Mouse (Mus musculus): ENCODE data around the gene Cox15. TPM values are rescaled to one million over a fixed set of nuclear protein-coding genes. Genes with fewer than 3 reads are reported as not detected.

The Cox15 gene
- polyA plus RNA-seq, 1 experiment from 2014 or later, result 11.4 TPM

DNA sequence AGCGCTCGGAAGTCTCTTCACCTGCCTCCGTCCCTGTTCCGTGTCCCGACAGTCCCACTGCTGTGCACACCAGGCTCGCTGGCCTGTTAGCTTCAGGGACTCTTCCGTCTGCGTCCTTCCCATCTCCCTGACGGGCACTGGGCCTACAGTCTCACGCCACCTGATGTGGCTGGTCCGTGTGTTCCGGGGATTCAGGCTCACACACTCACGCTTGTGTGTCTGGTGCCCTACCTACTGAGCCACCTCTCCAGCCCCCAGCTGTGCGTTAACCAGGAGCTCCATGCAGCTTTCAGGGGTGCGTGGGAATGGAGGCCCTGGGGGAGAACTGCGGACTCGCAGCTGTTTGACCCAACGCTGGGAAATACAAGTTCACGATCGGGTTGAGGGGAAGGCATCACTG, 28.6 kb downstream of the Cox15 start:
- no peak overlapping the region for H3K4me2 ChIP-seq (replicated peaks)
- no peaks in the 10 kb centered on the region for H3K9me3 ChIP-seq
- H3K4me1 ChIP-seq, result no peaks in the 10 kb centered on the region
- no peaks in the 10 kb centered on the region for H3K27me3 ChIP-seq
- no peak overlapping the region for H3K9ac ChIP-seq
- no peak overlapping the region for H3K4me3 ChIP-seq
- WGBS, result 92% methylated on average over 20 of the region's 20 CpGs
- no peak overlapping the region for H3K27ac ChIP-seq
- peaks cover 80% of the 10 kb centered on the region for H3K36me3 ChIP-seq
- no peak for ATAC-seq (ENCODE audit: low FRiP score, low read depth)

- H3K4me1 ChIP-seq, result no peaks in the 10 kb centered on the region
- H3K27ac ChIP-seq, result no peak overlapping the region
- 85% methylated on average over 10 of the region's 10 CpGs for WGBS
- no peaks in the 10 kb centered on the region for H3K9me3 ChIP-seq
- no peak for ATAC-seq (ENCODE audit: low FRiP score, low read depth)
- no peaks in the 10 kb centered on the region for H3K27me3 ChIP-seq
- peaks cover 82% of the 10 kb centered on the region for H3K36me3 ChIP-seq
- no peak overlapping the region for H3K4me2 ChIP-seq (replicated peaks)
- H3K4me3 ChIP-seq, result no peak overlapping the region
- H3K9ac ChIP-seq, result no peak overlapping the region
Observed at GRCm38 (mm10) chr19:43723501-43723900, 29.3 kb downstream of the Cox15 start.

GRCm38 (mm10) chr19:43722891-43723290, 29.9 kb downstream of the Cox15 start:
- Histone ChIP-seq H3K4me3 (no peak overlapping the region), H3K9ac (no peak overlapping the region), H3K27ac (no peak overlapping the region), H3K4me1 (no peaks in the 10 kb centered on the region), H3K36me3 (peaks cover 82% of the 10 kb centered on the region), H3K4me2 (replicated peaks) (no peak overlapping the region), H3K27me3 (no peaks in the 10 kb centered on the region), H3K9me3 (no peaks in the 10 kb centered on the region)
- 74% methylated on average over 8 of the region's 8 CpGs for whole genome bisulfite sequencing
- ATAC-seq (ENCODE audit: low FRiP score, low read depth), result no peak

- no peak overlapping the region for H3K4me3 ChIP-seq
- no peaks in the 10 kb centered on the region for H3K27me3 ChIP-seq
- H3K9me3 ChIP-seq, result no peaks in the 10 kb centered on the region
- 93% methylated on average over 11 of the region's 11 CpGs for WGBS
- H3K9ac ChIP-seq, result no peak overlapping the region
- H3K4me1 ChIP-seq, result no peaks in the 10 kb centered on the region
- no peak overlapping the region for H3K27ac ChIP-seq
- peaks cover 68% of the 10 kb centered on the region for H3K36me3 ChIP-seq
- no peak overlapping the region for H3K4me2 ChIP-seq (replicated peaks)
- ATAC-seq (ENCODE audit: low FRiP score, low read depth), result no peak
Observed at GRCm38 (mm10) chr19:43720061-43720460, 32.7 kb downstream of the Cox15 start.

DNA sequence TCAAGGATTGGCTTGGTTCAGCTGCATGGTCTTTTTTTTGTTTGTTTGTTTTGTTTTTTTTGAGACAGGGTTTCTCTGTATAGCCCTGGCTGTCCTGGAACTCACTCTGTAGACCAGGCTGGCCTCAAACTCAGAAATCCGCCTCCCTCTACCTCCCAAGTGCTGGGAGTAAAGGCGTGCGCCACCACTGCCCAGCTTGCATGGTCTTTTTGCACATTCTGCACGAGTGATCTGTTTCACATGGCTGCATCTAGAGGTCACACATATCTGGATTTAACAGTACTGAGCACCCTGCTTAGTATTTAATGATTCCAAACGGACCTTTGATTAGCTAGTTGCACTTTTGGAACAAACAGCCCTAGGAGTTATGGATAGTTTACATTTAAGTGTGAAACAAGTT, 40.8 kb downstream of the Cox15 start:
- Histone ChIP-seq H3K27ac (no peak overlapping the region), H3K4me3 (no peak overlapping the region), H3K4me2 (replicated peaks) (no peak overlapping the region), H3K4me1 (no peaks in the 10 kb centered on the region), H3K27me3 (no peaks in the 10 kb centered on the region), H3K9ac (no peak overlapping the region), H3K9me3 (no peaks in the 10 kb centered on the region), H3K36me3 (peaks cover 50% of the 10 kb centered on the region)
- 81% methylated on average over 5 of the region's 5 CpGs for WGBS
- no peak for ATAC-seq (ENCODE audit: low FRiP score, low read depth)

DNA sequence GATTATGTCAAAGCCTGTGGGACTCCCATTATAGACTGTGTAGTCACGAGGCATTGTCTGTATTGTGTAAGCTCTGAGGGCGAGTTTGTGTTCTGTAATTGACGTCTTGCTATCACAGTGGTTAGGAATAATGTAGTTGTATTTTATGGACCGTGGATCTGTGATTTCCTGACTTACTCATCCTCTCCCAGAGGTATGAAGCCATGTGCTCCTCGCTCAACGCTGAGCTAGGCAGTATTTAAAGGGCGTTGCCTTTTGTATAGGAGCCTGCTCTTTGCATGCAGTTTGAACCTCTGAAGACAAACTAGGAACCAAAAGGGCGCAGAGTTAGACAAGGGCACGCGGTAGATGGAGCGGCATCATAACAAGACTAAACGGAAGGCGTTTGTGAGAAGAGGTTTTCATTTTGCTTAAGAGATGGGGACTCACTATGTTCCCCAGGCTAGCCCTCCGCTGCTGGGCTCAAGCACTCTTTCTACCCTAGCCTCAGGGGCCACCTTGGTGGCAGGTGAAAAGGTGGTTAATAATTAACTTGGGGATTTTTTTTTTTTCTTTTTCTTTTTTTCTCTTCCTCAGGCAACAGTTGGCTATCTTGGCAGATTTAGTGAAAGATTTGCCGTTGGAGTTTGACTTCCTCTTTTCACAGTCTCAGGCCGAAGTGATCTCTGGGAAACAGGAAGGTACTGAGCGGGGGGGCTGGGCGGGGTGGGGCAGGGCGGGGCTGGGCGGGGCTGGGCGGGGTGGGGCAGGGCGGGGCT, 41.5 kb downstream of the Cox15 start:
- H3K27ac ChIP-seq, result no peak overlapping the region
- H3K27me3 ChIP-seq, result no peaks in the 10 kb centered on the region
- no peaks in the 10 kb centered on the region for H3K4me1 ChIP-seq
- H3K9ac ChIP-seq, result no peak overlapping the region
- H3K36me3 ChIP-seq, result peaks cover 55% of the 10 kb centered on the region
- H3K4me3 ChIP-seq, result no peak overlapping the region
- ATAC-seq (ENCODE audit: low FRiP score, low read depth), result no peak
- H3K4me2 ChIP-seq (replicated peaks), result no peak overlapping the region
- H3K9me3 ChIP-seq, result no peaks in the 10 kb centered on the region
- 67% methylated on average over 19 of the region's 22 CpGs for WGBS

GRCm38 (mm10) chr19:43709317-43709716, 43.5 kb downstream of the Cox15 start:
- Histone ChIP-seq H3K36me3 (peaks cover 61% of the 10 kb centered on the region), H3K27me3 (no peaks in the 10 kb centered on the region)

GRCm38 (mm10) chr19:43708206-43708605, 44.6 kb downstream of the Cox15 start:
- Histone ChIP-seq H3K9ac (no peak overlapping the region), H3K36me3 (peaks cover 61% of the 10 kb centered on the region), H3K9me3 (no peaks in the 10 kb centered on the region), H3K27ac (no peak overlapping the region), H3K4me1 (no peaks in the 10 kb centered on the region), H3K4me3 (no peak overlapping the region), H3K27me3 (no peaks in the 10 kb centered on the region), H3K4me2 (replicated peaks) (no peak overlapping the region)
- WGBS, result 65% methylated on average over 7 of the region's 7 CpGs
- no peak for ATAC-seq (ENCODE audit: low FRiP score, low read depth)

More at GRCm38 (mm10) chr19:43709317-43709716, 43.5 kb downstream of the Cox15 start:
- no peaks in the 10 kb centered on the region for H3K4me1 ChIP-seq
- no peak overlapping the region for H3K27ac ChIP-seq
- H3K9ac ChIP-seq, result no peak overlapping the region
- 87% methylated on average over 8 of the region's 8 CpGs for WGBS
- ATAC-seq (ENCODE audit: low FRiP score, low read depth), result no peak
- H3K4me2 ChIP-seq (replicated peaks), result no peak overlapping the region
- no peaks in the 10 kb centered on the region for H3K9me3 ChIP-seq
- H3K4me3 ChIP-seq, result no peak overlapping the region

DNA sequence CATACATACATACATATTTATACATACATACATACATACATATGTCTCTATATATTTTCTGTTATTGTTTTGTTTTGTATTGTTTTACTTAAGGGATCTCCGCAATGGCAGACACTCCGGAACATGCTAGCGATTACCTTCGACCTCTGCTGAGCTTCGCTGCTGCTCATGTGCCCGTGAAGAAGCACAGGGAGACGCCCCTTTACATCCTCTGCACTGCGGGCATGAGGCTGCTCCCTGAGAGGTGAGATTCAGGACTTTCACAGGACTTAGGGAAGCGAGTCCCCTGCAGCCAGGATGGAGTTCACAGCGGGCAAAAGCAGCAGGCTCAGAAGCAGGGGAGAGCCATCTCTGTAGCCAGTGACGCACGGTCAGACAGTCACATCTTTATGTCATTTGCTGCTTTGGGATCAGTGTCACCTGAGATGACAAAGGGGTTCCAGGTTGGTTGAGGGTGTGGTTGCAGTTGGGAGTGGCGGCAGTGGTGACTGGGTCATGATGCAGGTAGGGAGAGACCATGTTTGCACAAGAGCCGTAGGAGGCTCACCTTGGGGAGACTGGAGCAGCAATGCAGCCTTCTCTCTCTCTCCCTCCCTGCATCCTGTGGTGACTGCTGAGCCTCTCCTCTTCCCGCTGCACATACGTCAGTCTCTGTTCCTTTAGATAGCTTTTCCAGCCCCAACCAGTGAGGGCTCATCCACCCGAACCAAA, 47.9 kb downstream of the Cox15 start:
- H3K27me3 ChIP-seq, result no peaks in the 10 kb centered on the region
- 91% methylated on average over 17 of the region's 17 CpGs for WGBS
- H3K36me3 ChIP-seq, result peaks cover 71% of the 10 kb centered on the region
- H3K4me3 ChIP-seq, result no peak overlapping the region
- no peak overlapping the region for H3K4me2 ChIP-seq (replicated peaks)
- ATAC-seq (ENCODE audit: low FRiP score, low read depth), result no peak
- 0 out of 2 replicates have a peak, but pooled peaks cover 3% of the 10 kb centered on the region for H3K9me3 ChIP-seq
- H3K4me1 ChIP-seq, result no peaks in the 10 kb centered on the region
- H3K27ac ChIP-seq, result no peak overlapping the region
- H3K9ac ChIP-seq, result no peak overlapping the region

DNA sequence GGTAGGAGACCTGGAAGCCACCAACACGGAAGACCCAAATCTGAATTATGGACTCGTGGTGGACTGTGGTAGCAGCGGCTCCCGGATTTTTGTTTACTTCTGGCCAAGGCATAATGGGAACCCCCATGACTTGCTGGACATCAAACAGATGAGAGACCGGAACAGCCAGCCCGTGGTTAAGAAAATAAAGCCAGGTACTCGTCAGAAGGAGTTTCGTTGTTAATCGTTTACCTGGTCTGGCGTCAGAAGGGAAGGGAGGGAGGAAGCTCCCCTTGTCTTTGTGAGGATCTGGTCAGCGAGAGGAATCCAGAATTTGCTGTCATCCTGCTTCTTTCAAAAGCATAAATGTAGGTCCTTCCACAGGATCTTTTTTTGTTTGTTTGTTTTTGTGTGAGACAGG, 48.6 kb downstream of the Cox15 start:
- 87% methylated on average over 11 of the region's 11 CpGs for WGBS
- no peak overlapping the region for H3K4me3 ChIP-seq
- no peak for ATAC-seq (ENCODE audit: low FRiP score, low read depth)

DNA sequence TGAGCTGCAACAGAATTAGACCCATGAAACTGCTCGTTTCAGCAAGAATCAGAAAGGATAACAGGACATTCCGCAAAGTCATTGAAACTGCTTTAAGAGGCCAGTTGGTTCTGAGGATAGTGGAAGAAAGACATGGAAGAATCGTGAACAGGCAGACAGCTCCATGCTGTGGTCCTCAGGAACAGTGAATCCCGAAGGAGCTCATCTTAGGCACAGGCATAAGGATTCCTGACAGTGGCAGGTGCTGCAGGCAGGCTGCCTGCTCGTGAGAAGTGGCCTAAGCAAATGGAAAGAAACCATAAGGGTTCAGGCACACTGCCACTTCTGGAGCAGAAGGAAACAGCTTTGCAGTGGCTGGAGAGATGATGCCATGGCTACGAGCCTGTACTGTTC, 53.0 kb downstream of the Cox15 start:
- Histone ChIP-seq H3K9me3 (0 out of 2 replicates have a peak, but pooled peaks cover 3% of the 10 kb centered on the region), H3K4me2 (replicated peaks) (no peak overlapping the region), H3K9ac (no peak overlapping the region), H3K4me1 (no peaks in the 10 kb centered on the region), H3K27ac (no peak overlapping the region), H3K4me3 (no peak overlapping the region), H3K27me3 (no peaks in the 10 kb centered on the region), H3K36me3 (peaks cover 51% of the 10 kb centered on the region)
- no peak for ATAC-seq (ENCODE audit: low FRiP score, low read depth)
- 83% methylated on average over 6 of the region's 6 CpGs for WGBS

More for the DNA sequence above, 48.6 kb downstream of the Cox15 start:
- Histone ChIP-seq H3K36me3 (peaks cover 73% of the 10 kb centered on the region), H3K27ac (no peak overlapping the region), H3K27me3 (no peaks in the 10 kb centered on the region), H3K4me2 (replicated peaks) (no peak overlapping the region), H3K4me1 (no peaks in the 10 kb centered on the region), H3K9me3 (0 out of 2 replicates have a peak, but pooled peaks cover 3% of the 10 kb centered on the region), H3K9ac (no peak overlapping the region)

GRCm38 (mm10) chr19:43699021-43699762, 53.6 kb downstream of the Cox15 start:
- Histone ChIP-seq H3K27ac (no peak overlapping the region), H3K9ac (no peak overlapping the region), H3K36me3 (peaks cover 46% of the 10 kb centered on the region), H3K4me2 (replicated peaks) (no peak overlapping the region), H3K4me1 (no peaks in the 10 kb centered on the region), H3K9me3 (0 out of 2 replicates have a peak, but pooled peaks cover 3% of the 10 kb centered on the region), H3K4me3 (no peak overlapping the region), H3K27me3 (no peaks in the 10 kb centered on the region)
- ATAC-seq (ENCODE audit: low FRiP score, low read depth), result no peak
- 71% methylated on average over 11 of the region's 11 CpGs for WGBS

Data from limb, embryonic 13.5 days (tissue).